ENCODE assay signal across 13 mouse cellular contexts in genomic region chr11:117946195-117946979, GRCm38 (mm10). TPM values are rescaled to one million over a fixed set of nuclear protein-coding genes. Genes with fewer than 3 reads are reported as not detected.
DNase-seq lines count a peak whose midpoint lies in the region; ATAC-seq and TF ChIP-seq lines count a peak whose summit lies in the region.
"Had no signal": no experiment of that assay in that cellular context is flagged by ENCODE, and none has a peak within 500 bp of the region (broad histone marks: within the 10 kb centered on the region; RNA-seq: fewer than 3 reads in every experiment).

No protein-coding gene starts in this region.

- no peak for ATAC-seq in liver, embryonic 15.5 days (ENCODE audit: insufficient read depth)
- no peak for ATAC-seq in liver, embryonic 12.5 days
- ATAC-seq in liver, postnatal 0 days, result peak; percentile 47; the same call in 1 of the 2 replicates

- no peak for TF ChIP-seq EP300 in liver, postnatal 0 days (IDR thresholded peaks at IDR 0.05; ENCODE audit: low read depth)

- H3K4me3 ChIP-seq in liver, embryonic 15.5 days (replicated peaks), result no peak overlapping the region
- no peak overlapping the region for H3K4me3 ChIP-seq in liver, embryonic 12.5 days
- no peak overlapping the region for H3K4me3 ChIP-seq in brown adipose tissue, adult 24 weeks (ENCODE audit: insufficient read depth, low read depth, low read length)
- no peak overlapping the region for H3K4me3 ChIP-seq in liver, postnatal 0 days (ENCODE audit: low read depth, low read length)
- H3K4me3 ChIP-seq: heart, embryonic 15.5 days; left cerebral cortex, adult 2 months; neural tube, embryonic 13.5 days had no signal

- H3K9ac ChIP-seq in liver, embryonic 15.5 days, result no peak overlapping the region
- no peak overlapping the region for H3K9ac ChIP-seq in liver, embryonic 12.5 days
- H3K9ac ChIP-seq in liver, postnatal 0 days (replicated peaks), result no peak overlapping the region
- H3K9ac ChIP-seq: heart, embryonic 15.5 days; neural tube, embryonic 13.5 days had no signal

- no peak for TF ChIP-seq CTCF in liver, postnatal 0 days (IDR thresholded peaks at IDR 0.05; ENCODE audit: low read depth)

- H3K9me3 ChIP-seq in liver, embryonic 15.5 days (replicated peaks), result no peaks in the 10 kb centered on the region
- H3K9me3 ChIP-seq in liver, embryonic 12.5 days (replicated peaks), result no peaks in the 10 kb centered on the region
- H3K9me3 ChIP-seq in liver, postnatal 0 days (ENCODE audit: low read length), result no peaks in the 10 kb centered on the region
- H3K9me3 ChIP-seq: heart, embryonic 15.5 days; neural tube, embryonic 13.5 days had no signal

- peaks cover 58% of the 10 kb centered on the region for H3K27me3 ChIP-seq in liver, embryonic 15.5 days
- H3K27me3 ChIP-seq in liver, embryonic 12.5 days (replicated peaks), result peaks cover 58% of the 10 kb centered on the region
- H3K27me3 ChIP-seq in liver, postnatal 0 days (ENCODE audit: insufficient read depth, low read length), result peaks cover 13% of the 10 kb centered on the region
- H3K27me3 ChIP-seq: heart, embryonic 15.5 days had no signal

- no peaks in the 10 kb centered on the region for H3K36me3 ChIP-seq in liver, embryonic 15.5 days (replicated peaks)
- no peaks in the 10 kb centered on the region for H3K36me3 ChIP-seq in liver, embryonic 12.5 days
- H3K36me3 ChIP-seq in liver, postnatal 0 days (replicated peaks; ENCODE audit: insufficient read depth, low read length), result no peaks in the 10 kb centered on the region
- H3K36me3 ChIP-seq: heart, embryonic 15.5 days; neural tube, embryonic 13.5 days had no signal

- WGBS in liver, embryonic 15.5 days (ENCODE audit: insufficient replicate concordance), result 38% methylated on average over 11 of the region's 11 CpGs
- WGBS in liver, embryonic 12.5 days (ENCODE audit: insufficient replicate concordance), result 44% methylated on average over 11 of the region's 11 CpGs
- 45% methylated on average over 11 of the region's 11 CpGs for WGBS in liver, postnatal 0 days (ENCODE audit: insufficient replicate concordance)

- peak; percentile 61 for DNase-seq in liver, postnatal 0 days
- DNase-seq in spleen, postnatal 36 days (ENCODE audit: low spot score in 2 of 2), result peak; percentile 81 to 84
- no peak for DNase-seq in T-cell, adult 2 months (ENCODE audit: low spot score)
- no peak for DNase-seq in embryo, embryonic 9.5 days (ENCODE audit: extremely low spot score)
- DNase-seq: adrenal gland, adult 8-10 months; cerebellum, postnatal 36 days; right cerebral cortex, postnatal 14 days had no signal

- peaks cover 25% of the 10 kb centered on the region for H3K4me1 ChIP-seq in liver, embryonic 15.5 days (replicated peaks)
- H3K4me1 ChIP-seq in liver, embryonic 12.5 days, result peaks cover 8% of the 10 kb centered on the region
- peaks cover 11% of the 10 kb centered on the region for H3K4me1 ChIP-seq in brown adipose tissue, adult 24 weeks (ENCODE audit: control insufficient read depth, insufficient read depth, insufficient read length, low read length)
- peaks cover 22% of the 10 kb centered on the region for H3K4me1 ChIP-seq in liver, postnatal 0 days (ENCODE audit: insufficient read depth)

- peak overlapping the region; percentile 15; the same call in 1 of the 2 replicates for H3K4me2 ChIP-seq in liver, embryonic 15.5 days
- no peak overlapping the region for H3K4me2 ChIP-seq in liver, embryonic 12.5 days
- H3K4me2 ChIP-seq in liver, postnatal 0 days (ENCODE audit: low read depth, low read length), result peak overlapping the region; percentile 38; the same call in 1 of the 2 replicates
- H3K4me2 ChIP-seq: heart, embryonic 15.5 days; neural tube, embryonic 13.5 days had no signal

- no peak overlapping the region for H3K27ac ChIP-seq in liver, embryonic 15.5 days (replicated peaks)
- no peak overlapping the region for H3K27ac ChIP-seq in liver, embryonic 12.5 days
- H3K27ac ChIP-seq in brown adipose tissue, adult 24 weeks (replicated peaks; ENCODE audit: low read depth, low read length), result 0 out of 2 replicates have a peak overlapping the region, but pooled peaks have one; percentile 18
- peak overlapping the region; percentile 44; the same call in 1 of the 2 replicates for H3K27ac ChIP-seq in liver, postnatal 0 days (ENCODE audit: low read depth)
- H3K27ac ChIP-seq: heart, embryonic 15.5 days; left cerebral cortex, adult 2 months; neural tube, embryonic 13.5 days had no signal

RNA-seq across cellular contexts. Expression of gene Socs3, which starts 23.5 kb away (rescaled TPM):
- 7.3 and 7.5 TPM in 2 replicates for polyA plus RNA-seq in liver, embryonic 15.5 days (2015; fragmentation: Nextera tagmentation; extraction: Ambion mirVana)
- polyA plus RNA-seq in liver, embryonic 12.5 days (2016; fragmentation: Nextera tagmentation; extraction: Ambion mirVana), result 8.6 and 9.8 TPM in 2 replicates
- 2.5 and 6.6 TPM in 2 replicates for polyA plus RNA-seq in brown adipose tissue, adult 24 weeks (2012; ENCODE audit: insufficient read depth, insufficient read length, missing spikeins)
- 3.5 and 5.8 TPM in 2 replicates for polyA plus RNA-seq in liver, postnatal 0 days (2015; fragmentation: Nextera tagmentation; extraction: Ambion mirVana)

RNA-seq across cellular contexts. Expression of gene Pgs1, which starts 39.7 kb away (rescaled TPM):
- 14.6 and 17.6 TPM in 2 replicates for polyA plus RNA-seq in liver, embryonic 15.5 days (2015; fragmentation: Nextera tagmentation; extraction: Ambion mirVana)
- 26.4 and 29.6 TPM in 2 replicates for polyA plus RNA-seq in liver, embryonic 12.5 days (2016; fragmentation: Nextera tagmentation; extraction: Ambion mirVana)
- 13.1 and 15.3 TPM in 2 replicates for polyA plus RNA-seq in brown adipose tissue, adult 24 weeks (2012; ENCODE audit: insufficient read depth, insufficient read length, missing spikeins)
- polyA plus RNA-seq in liver, postnatal 0 days (2015; fragmentation: Nextera tagmentation; extraction: Ambion mirVana), result 9.1 and 10.1 TPM in 2 replicates

Comparison
In these comparisons a context has a peak if more than half of its experiments do, and no peak if none do; other contexts are left out.
1. H3K27ac ChIP-seq: peak in brown adipose tissue, adult 24 weeks (single experiment) and liver, postnatal 0 days (single experiment); none in liver, embryonic 15.5 days (single experiment) and liver, embryonic 12.5 days (single experiment).
2. DNase-seq: peak in liver, postnatal 0 days (single experiment) and spleen, postnatal 36 days (2 of 2); none in T-cell, adult 2 months (single experiment) and embryo, embryonic 9.5 days (single experiment).